Mouse (Mus musculus) cortical plate, adult 2 months (tissue): Measurements from ENCODE around the gene Ccdc27.

ENCODE experiments used
- CTCF ChIP-seq: fragments of 200-500 bp; IDR thresholded peaks from 2 replicates; pipeline ENCODE4 v1.5.1; 2011; ENCODE audit warnings: mild to moderate bottlenecking, control low read depth, low read length; ENCODE audit not compliant: insufficient read depth; ENCODE audit errors: extremely low read depth
- POLR2A ChIP-seq: fragments of 200-500 bp; IDR thresholded peaks from 2 replicates; pipeline ENCODE4 v1.6.1; 2011; ENCODE audit warnings: mild to moderate bottlenecking, low read length, control low read depth; ENCODE audit not compliant: insufficient read depth; ENCODE audit errors: extremely low read depth

DNA sequence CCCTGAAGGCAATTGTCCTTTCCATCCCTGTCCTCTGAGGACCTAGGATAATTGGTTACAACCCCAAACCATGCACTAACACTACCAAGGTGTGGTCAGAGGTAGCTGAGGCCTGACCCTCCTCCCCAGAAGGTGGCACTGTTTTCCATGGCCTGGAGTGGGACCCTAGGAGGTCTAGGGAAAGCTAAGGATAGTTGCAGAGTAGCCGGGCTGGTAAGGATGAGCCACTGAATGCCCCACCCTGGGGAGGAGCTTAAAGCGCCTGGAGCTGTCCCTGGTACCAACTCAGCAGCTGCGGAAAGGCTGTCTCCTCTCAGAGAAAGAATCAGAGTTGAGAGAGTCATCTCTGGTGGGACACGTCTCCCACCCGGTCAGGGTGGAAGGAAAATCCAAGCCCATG, 28.4 kb upstream of the Ccdc27 start:
- TF ChIP-seq CTCF (no peak), POLR2A (no peak)
